Mouse (Mus musculus) lung, adult 2 months (tissue): Measurements from ENCODE around the gene Wnk1.

Experiments used
- CTCF ChIP-seq: fragments of 200-500 bp; IDR thresholded peaks from 2 replicates; pipeline ENCODE4 v1.5.1; 2011; ENCODE audit warnings: mild to moderate bottlenecking, low read length, control low read depth; ENCODE audit not compliant: insufficient read depth
- POLR2A ChIP-seq: fragments of 200-500 bp; IDR thresholded peaks from 2 replicates; pipeline ENCODE4 v1.6.1; 2011; ENCODE audit warnings: low read depth, mild to moderate bottlenecking, control low read depth, low read length, borderline replicate concordance; ENCODE audit errors: extremely low read depth

DNA sequence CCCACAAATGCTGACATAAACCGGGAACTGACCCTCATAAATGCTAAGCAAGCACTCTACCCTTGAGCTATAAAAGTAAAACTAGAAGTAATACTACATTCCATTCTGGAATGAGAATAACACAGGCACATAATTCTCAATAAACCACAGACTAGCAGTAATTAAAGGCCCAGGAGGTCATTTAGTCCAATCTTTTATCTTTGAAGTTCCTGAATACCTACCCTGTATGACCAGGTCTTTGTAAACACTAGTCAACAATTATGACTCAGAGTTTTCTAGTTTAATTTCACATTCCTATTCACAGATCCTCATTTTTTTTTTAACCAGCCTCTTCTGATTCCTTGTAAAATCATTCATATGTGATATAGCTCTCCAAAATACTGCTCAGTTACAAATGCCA is 14.7 kb downstream of the Wnk1 start:
- TF ChIP-seq CTCF, result no peak
- TF ChIP-seq POLR2A, result no peak
